Mouse (Mus musculus): ENCODE measurements around the gene Ccdc63. TPM values are rescaled to one million over a fixed set of nuclear protein-coding genes. Genes with fewer than 3 reads are reported as not detected.
"Not testable (repeated sequence)": the region's sequence is repeated elsewhere in the genome, so short reads cannot be mapped to it uniquely, and the experiment has no call there.

Gene Ccdc63
- total and polyA plus RNA-seq, 3 experiments: 0.08 to 0.16 TPM; not detected in 1

DNA sequence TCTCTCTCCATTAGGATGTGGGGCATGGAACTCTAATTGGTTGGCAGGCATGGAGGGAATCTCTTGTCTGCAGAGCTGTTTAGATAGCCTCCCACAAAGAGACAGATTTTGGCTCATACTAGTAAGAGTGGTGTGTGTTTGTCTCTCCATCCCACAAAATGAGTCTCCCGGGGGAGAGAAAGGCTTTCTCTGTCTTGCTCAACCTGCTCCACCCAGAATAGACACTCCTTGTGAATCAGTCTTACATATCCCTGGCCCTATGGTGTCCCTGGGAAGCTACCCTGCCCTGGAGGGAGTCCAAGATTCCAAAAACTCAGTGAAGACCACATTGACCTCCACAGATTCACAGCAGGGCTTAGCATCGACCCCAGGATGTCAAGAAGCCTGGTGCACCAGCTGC is 15.9 kb upstream of the Ccdc63 start:
- TF ChIP-seq POLR2A (IDR thresholded peaks at IDR 0.05; ENCODE audit: insufficient read depth, low read depth, low read length) (no peak), CTCF (IDR thresholded peaks at IDR 0.05) (no peak), EP300 (IDR thresholded peaks at IDR 0.05; ENCODE audit: insufficient read depth, low read depth, low read length) (no peak)
- Histone ChIP-seq H3K4me3 (no peak overlapping the region), H3K36me3 (ENCODE audit: control insufficient read depth, insufficient read depth, low read length) (peaks cover 11% of the 10 kb centered on the region), H3K79me2 (replicated peaks; ENCODE audit: control insufficient read depth, insufficient read depth, low read length) (peaks cover 3% of the 10 kb centered on the region), H3K27ac (no peak overlapping the region), H3K27me3 (ENCODE audit: control insufficient read depth, insufficient read depth, low read length) (no peaks in the 10 kb centered on the region), H3K9ac (ENCODE audit: low read depth, low read length) (no peak overlapping the region), H3K4me1 (ENCODE audit: control insufficient read depth, insufficient read depth, low read length) (peaks cover 9% of the 10 kb centered on the region)
- 71% methylated on average over 2 of the region's 2 CpGs for WGBS
- DNase-seq: peak in 1 of 2 experiments; percentile 17
- intact Hi-C loops (cut with DNase I): loop anchor here (10.0 kb wide), 1 partner anchor 198 kb away; the partner anchor contains the start of genes Rad9b and Vps29

DNA sequence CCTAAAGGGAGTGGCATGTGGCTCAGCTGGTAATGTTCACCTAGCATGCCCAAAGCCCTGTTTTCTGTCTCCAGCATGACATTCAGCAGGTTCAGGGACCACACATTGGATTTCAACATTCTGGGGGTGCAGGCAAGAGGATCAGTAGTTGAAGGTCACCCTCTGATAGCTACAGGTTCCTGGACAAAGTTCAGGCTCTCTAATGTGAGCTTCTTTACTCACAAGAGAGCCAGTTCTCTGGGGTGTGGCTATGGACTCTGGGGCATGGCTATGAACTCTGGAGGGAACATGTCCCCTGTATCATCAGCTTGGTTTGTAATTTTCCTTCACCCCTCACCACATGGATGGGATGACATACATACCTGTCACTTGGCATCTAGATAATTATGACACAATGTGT is 15.0 kb upstream of the Ccdc63 start:
- DNase-seq: peak in 1 of 2 experiments; percentile 11
- H3K36me3 ChIP-seq (ENCODE audit: control insufficient read depth, insufficient read depth, low read length): peaks cover 7% of the 10 kb centered on the region; the same call in 1 of the 2 replicates
- peaks cover 5% of the 10 kb centered on the region for H3K4me1 ChIP-seq (ENCODE audit: control insufficient read depth, insufficient read depth, low read length)
- no peak overlapping the region for H3K4me3 ChIP-seq
- TF ChIP-seq EP300 (IDR thresholded peaks at IDR 0.05; ENCODE audit: insufficient read depth, low read depth, low read length): no peak
- no peak for TF ChIP-seq POLR2A (IDR thresholded peaks at IDR 0.05; ENCODE audit: insufficient read depth, low read depth, low read length)
- no peak for TF ChIP-seq CTCF (IDR thresholded peaks at IDR 0.05)
- peaks cover 3% of the 10 kb centered on the region for H3K79me2 ChIP-seq (replicated peaks; ENCODE audit: control insufficient read depth, insufficient read depth, low read length)
- no peaks in the 10 kb centered on the region for H3K27me3 ChIP-seq (ENCODE audit: control insufficient read depth, insufficient read depth, low read length)
- intact Hi-C loops (cut with DNase I): loop anchor here (10.0 kb wide), 1 partner anchor 199 kb away; the partner anchor contains the start of genes Rad9b and Vps29
- no peak overlapping the region for H3K27ac ChIP-seq
- no peak overlapping the region for H3K9ac ChIP-seq (ENCODE audit: low read depth, low read length)

DNA sequence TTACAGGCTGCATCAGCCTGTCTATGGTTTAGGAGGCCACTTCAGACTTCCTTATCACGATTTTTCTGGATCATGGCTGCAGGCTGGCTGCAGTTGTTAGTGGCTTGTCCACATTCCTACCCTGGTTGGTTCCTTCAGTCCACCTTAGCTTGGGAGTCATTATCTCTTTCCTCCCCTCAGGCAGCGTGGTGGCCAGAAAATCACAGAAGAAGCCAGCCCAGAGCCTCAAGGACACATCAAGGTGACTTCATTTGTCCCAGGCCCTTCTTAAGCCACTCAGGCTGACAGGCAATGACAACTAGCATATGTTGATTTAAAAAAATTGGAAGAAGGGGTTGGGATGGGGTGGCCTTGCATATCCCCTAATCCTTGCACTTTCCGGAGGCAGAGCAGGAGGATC is 14.2 kb upstream of the Ccdc63 start:
- Histone ChIP-seq H3K4me3 (no peak overlapping the region), H3K4me1 (ENCODE audit: control insufficient read depth, insufficient read depth, low read length) (peaks cover 3% of the 10 kb centered on the region), H3K27me3 (ENCODE audit: control insufficient read depth, insufficient read depth, low read length) (no peaks in the 10 kb centered on the region), H3K9ac (ENCODE audit: low read depth, low read length) (no peak overlapping the region), H3K27ac (no peak overlapping the region), H3K79me2 (replicated peaks; ENCODE audit: control insufficient read depth, insufficient read depth, low read length) (peaks cover 3% of the 10 kb centered on the region; the same call in 1 of the 2 replicates), H3K36me3 (ENCODE audit: control insufficient read depth, insufficient read depth, low read length) (peaks cover 3% of the 10 kb centered on the region; the same call in 1 of the 2 replicates)
- 46% methylated on average over 3 of the region's 3 CpGs for WGBS
- DNase-seq: peak in 1 of 2 experiments; percentile 16
- TF ChIP-seq EP300 (IDR thresholded peaks at IDR 0.05; ENCODE audit: insufficient read depth, low read depth, low read length) (no peak), POLR2A (IDR thresholded peaks at IDR 0.05; ENCODE audit: insufficient read depth, low read depth, low read length) (no peak), CTCF (IDR thresholded peaks at IDR 0.05) (no peak)
- intact Hi-C loops (cut with DNase I): loop anchor here (10.0 kb wide), 1 partner anchor 200 kb away; the partner anchor contains the start of genes Rad9b and Vps29

DNA sequence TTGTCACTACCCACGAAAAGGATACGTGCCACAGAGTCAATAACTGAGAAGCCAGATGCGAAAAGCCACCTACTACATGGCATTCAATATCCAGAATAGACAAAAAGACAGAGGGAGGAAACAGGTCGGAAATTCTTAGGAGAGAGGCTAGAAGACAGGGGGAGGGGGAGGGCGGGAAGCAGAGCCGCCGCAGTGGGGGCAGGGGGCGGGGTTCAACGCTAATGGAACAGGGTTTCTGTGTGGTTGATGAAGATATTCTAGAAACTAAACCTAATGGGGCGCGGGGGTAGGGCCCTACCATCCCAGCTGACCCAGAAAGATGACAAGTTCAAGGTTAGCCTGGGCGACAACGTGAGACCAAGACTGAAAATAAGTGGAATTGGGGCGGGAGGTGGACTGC is 13.4 kb upstream of the Ccdc63 start:
- WGBS: 40% methylated on average over 14 of the region's 14 CpGs

DNA sequence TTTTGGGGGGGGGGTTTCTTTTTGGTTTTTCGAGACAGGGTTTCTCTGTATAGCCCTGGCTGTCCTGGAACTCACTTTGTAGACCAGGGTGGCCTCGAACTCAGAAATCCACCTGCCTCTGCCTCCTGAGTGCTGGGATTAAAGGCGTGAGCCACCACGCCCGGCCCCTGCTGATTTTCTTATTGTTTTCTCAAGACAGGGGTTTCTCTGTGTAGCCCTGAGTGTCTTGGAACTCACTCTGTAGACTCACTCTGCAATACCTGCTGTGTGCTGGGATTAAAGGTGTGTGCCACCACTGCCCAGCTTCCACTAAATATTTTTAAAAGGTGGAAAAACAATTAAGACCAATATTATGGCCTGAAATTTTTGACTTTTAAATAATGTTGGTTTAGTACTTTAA is 11.9 kb upstream of the Ccdc63 start:
- not testable (repeated sequence) for H3K36me3 ChIP-seq (ENCODE audit: control insufficient read depth, insufficient read depth, low read length); H3K27ac ChIP-seq; DNase-seq; H3K79me2 ChIP-seq (replicated peaks; ENCODE audit: control insufficient read depth, insufficient read depth, low read length); H3K9ac ChIP-seq (ENCODE audit: low read depth, low read length); H3K4me3 ChIP-seq; H3K4me1 ChIP-seq (ENCODE audit: control insufficient read depth, insufficient read depth, low read length); H3K27me3 ChIP-seq (ENCODE audit: control insufficient read depth, insufficient read depth, low read length)
- intact Hi-C loops (cut with DNase I): loop anchor here (10.0 kb wide), 1 partner anchor 202 kb away; the partner anchor contains the start of genes Rad9b and Vps29
- 84% methylated on average over 5 of the region's 5 CpGs for WGBS

More for the DNA sequence above, 13.4 kb upstream of the Ccdc63 start:
- Histone ChIP-seq H3K79me2 (replicated peaks; ENCODE audit: control insufficient read depth, insufficient read depth, low read length) (no peaks in the 10 kb centered on the region), H3K9ac (ENCODE audit: low read depth, low read length) (no peak overlapping the region), H3K27ac (no peak overlapping the region), H3K4me3 (no peak overlapping the region), H3K36me3 (ENCODE audit: control insufficient read depth, insufficient read depth, low read length) (no peaks in the 10 kb centered on the region), H3K4me1 (ENCODE audit: control insufficient read depth, insufficient read depth, low read length) (peaks cover 3% of the 10 kb centered on the region), H3K27me3 (ENCODE audit: control insufficient read depth, insufficient read depth, low read length) (no peaks in the 10 kb centered on the region)
- DNase-seq: peak in 1 of 2 experiments; percentile 10
- TF ChIP-seq EP300 (IDR thresholded peaks at IDR 0.05; ENCODE audit: insufficient read depth, low read depth, low read length) (no peak), CTCF (IDR thresholded peaks at IDR 0.05) (no peak), POLR2A (IDR thresholded peaks at IDR 0.05; ENCODE audit: insufficient read depth, low read depth, low read length) (no peak)
- intact Hi-C loops (cut with DNase I): loop anchor here (10.0 kb wide), 1 partner anchor 201 kb away; the partner anchor contains the start of genes Rad9b and Vps29

DNA sequence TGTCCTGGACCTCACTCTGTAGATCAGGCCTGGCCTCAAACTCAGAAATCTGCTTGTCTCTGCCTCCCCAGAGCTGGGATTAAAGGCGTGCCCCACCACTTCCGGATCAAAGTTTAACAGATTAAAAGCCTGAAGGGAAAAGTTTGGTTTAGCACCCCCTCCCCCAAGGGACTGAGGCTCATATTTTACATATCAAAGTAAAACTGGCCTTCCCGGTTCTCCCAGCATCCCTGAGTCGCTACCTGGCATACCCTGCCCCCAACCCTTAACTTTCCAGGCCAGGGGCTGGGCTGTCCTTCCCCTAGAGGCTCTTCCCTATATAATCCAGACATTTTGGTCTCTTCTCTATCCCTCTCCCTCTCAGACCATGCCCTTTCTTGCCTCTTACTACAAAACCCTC is 8.6 kb upstream of the Ccdc63 start:
- no peaks in the 10 kb centered on the region for H3K36me3 ChIP-seq (ENCODE audit: control insufficient read depth, insufficient read depth, low read length)
- no peaks in the 10 kb centered on the region for H3K27me3 ChIP-seq (ENCODE audit: control insufficient read depth, insufficient read depth, low read length)
- H3K79me2 ChIP-seq (replicated peaks; ENCODE audit: control insufficient read depth, insufficient read depth, low read length): no peaks in the 10 kb centered on the region
- TF ChIP-seq POLR2A (IDR thresholded peaks at IDR 0.05; ENCODE audit: insufficient read depth, low read depth, low read length): no peak
- no peak for TF ChIP-seq EP300 (IDR thresholded peaks at IDR 0.05; ENCODE audit: insufficient read depth, low read depth, low read length)
- no peak for TF ChIP-seq CTCF (IDR thresholded peaks at IDR 0.05)
- no peak overlapping the region for H3K27ac ChIP-seq
- no peak overlapping the region for H3K4me3 ChIP-seq
- DNase-seq: no peak
- H3K9ac ChIP-seq (ENCODE audit: low read depth, low read length): no peak overlapping the region
- intact Hi-C loops (cut with DNase I): no loop called here
- WGBS: 78% methylated on average over 4 of the region's 4 CpGs
- peaks cover 8% of the 10 kb centered on the region for H3K4me1 ChIP-seq (ENCODE audit: control insufficient read depth, insufficient read depth, low read length)

Measured in heart, adult 2 months (tissue).